Mouse (Mus musculus) left cerebral cortex, adult 2 months (tissue): ENCODE results near the gene Nrxn2. TPM values are rescaled to one million over a fixed set of nuclear protein-coding genes. Genes with fewer than 3 reads are reported as not detected.

Experiments
- DNase-seq, 2 experiments: peaks; one replicate each; pipeline ENCODE4 v3.0.0; 2021 to 2022; ENCODE audit warnings: low spot score in 2 of 2, mixed read lengths in 1 of 2; ENCODE audit errors: extremely low spot score in 1 of 2
- H3K27ac ChIP-seq: fragments of 200-600 bp; 2 replicates; pipeline ENCODE4 v1.8.1; 2022
- H3K4me3 ChIP-seq: fragments of 200-600 bp; 2 replicates; pipeline ENCODE4 v1.8.1; 2022
- CTCF ChIP-seq: fragments of 200-600 bp; IDR thresholded peaks from 2 replicates; pipeline ENCODE4 v1.8.1; 2022; ENCODE audit warnings: antibody characterized with exemption, mild to moderate bottlenecking, moderate library complexity
- intact Hi-C: fragments of 180-260 bp; cut with DNase I; formaldehyde crosslinking; loops from one replicate; pipeline ENCODE4 v1.15.1; 2025
- total RNA-seq, 2 experiments: library from RNA; stranded (reverse); gene quantifications; 2 replicates each; pipeline ENCODE4 v1.2.3; 2021

The Nrxn2 gene
- total RNA-seq, 2 experiments from 2014 or later: 618 to 620 TPM

DNA sequence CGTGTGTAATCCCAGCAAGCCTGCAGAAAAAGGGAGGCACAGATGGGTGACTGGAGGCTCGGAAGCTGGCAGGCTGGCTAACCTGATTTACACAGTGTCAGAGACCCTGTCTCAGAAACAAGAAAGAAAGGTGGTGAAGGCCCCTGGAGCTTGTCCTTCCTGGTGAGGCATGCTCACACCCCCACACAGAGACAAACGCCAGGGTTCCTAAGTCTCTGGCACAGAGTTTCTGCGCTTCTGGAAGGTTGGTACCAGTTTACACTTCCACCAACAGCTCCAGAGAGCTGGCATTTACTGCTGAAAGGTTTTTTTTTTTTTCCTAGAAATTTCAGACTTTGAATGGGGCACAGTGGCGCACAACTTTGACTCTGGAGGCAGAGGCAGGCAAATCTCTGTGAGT, 22.3 kb upstream of the Nrxn2 start:
- Histone ChIP-seq H3K27ac (no peak overlapping the region), H3K4me3 (no peak overlapping the region)
- DNase-seq: peak in 1 of 2 experiments; percentile 11
- no peak for TF ChIP-seq CTCF
- intact Hi-C loops: no loop called here

DNA sequence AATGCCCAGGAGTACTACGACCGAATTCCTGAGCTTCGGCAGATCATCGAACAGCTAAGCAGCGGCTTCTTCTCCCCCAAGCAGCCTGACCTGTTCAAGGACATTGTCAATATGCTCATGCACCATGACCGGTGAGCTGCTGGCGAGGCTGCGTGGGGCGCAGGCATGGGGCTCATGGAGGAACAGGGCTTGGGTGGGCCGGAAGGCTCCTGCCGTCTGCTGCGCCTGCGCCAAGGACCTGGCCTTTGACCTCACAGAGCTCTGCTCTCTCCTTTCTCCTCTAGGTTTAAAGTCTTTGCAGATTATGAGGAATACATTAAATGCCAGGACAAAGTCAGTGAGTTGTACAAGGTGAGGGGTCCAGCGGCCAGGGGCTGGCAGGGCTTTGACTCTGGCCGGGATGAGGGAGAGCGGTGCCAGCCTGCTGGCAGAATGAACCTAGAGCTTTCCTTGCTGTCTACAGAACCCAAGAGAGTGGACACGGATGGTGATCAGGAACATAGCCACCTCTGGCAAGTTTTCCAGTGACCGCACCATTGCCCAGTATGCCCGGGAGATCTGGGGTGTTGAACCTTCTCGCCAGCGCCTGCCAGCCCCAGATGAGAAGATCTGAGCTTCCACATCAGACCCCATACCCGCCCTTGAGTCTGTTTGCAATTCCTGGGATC, 20.8 kb upstream of the Nrxn2 start:
- intact Hi-C loops: no loop called here
- peak in 1 of 2 experiments; percentile 10 for DNase-seq
- Histone ChIP-seq H3K4me3 (no peak overlapping the region), H3K27ac (no peak overlapping the region; the same call in 1 of the 2 replicates)
- TF ChIP-seq CTCF: no peak

DNA sequence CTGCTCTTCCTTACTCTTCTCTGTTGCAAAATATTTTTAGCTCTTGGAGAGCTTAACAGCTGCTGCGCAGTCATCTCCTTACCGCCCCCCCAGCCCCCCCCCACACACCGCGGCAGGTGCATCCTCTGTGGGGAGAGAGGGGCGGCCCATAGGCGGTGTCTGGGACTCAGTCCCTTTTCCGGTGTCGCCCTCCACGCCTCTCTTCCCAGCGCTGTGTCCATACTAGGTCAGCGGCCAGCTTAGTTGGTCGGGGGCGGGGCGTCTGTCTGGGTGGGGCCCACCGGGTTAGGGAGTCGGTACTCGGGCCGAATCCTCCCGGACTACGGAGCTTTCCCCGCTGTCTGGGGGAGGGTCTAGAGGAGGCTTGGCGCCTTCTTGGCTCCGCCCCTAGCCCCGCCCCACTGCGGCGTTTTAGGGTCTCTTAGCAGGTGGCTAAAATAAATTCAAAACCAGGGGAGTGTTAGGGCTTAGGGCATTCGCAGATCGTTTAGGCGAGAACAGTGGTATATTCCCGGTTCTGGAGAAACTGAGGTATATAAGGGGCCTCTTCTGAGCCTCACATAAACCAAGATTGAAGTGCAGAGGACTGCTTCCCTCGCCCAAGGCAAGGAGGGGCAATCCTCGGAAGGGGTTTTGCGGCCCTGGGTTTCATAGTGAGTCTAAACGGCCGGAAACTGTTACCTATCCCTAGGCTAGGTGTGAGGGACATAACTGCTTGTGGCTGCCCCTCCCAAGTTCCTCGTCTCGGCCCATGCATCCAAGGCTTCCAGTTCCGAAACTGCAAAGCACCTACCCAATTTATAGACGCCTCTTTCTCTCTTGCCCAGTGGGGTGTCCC, 19.9 kb upstream of the Nrxn2 start:
- peak overlapping the region; percentile 77 for H3K27ac ChIP-seq
- TF ChIP-seq CTCF: no peak
- peak overlapping the region; percentile 53 for H3K4me3 ChIP-seq
- peak; percentile 26 to 39 for DNase-seq
- intact Hi-C loops: no loop called here

DNA sequence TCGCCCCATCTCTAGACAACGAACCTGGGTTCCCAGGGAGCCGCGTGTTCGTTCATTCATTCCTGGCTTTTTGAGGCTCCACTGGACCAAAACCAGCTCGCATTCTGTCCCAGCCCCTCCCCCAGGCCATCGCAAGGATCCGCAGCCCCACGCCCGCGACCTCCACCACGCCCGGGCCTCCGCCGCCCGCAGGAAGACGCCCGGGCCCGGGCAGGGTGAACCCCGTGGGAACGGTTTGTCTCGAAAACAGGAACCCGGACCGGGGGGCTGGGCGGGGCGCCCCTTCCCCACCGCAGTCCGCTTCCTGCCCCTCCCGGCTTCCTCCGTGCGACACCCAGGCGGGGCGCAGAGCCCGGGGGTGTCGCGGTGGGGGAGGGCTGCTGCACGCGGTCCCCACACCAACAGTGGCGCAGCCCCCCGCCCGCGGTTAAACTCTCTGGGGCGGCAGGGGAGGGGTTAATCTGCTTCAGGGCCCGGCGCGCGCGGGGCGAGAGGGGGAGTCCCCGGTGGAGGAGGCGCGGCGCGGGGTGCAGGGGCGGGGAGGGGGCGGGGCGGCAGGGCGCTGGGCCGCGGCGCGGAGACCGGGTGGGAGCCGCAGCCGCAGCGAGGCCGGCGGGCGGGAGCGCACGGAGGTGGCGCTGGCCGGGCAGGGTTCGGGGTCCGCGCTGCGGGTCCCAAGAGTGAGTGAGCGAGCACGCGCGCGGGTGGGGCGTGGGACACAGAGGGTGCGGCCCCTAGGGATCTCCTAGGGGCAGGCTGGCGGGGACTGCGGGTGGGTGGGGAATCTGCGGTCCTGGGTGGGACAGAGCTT, 19.0 kb upstream of the Nrxn2 start, which contains the start of gene Rasgrp2:
TSS of gene Rasgrp2 (plus strand) at position 56 of the 811 bp plus-strand sequence.
- intact Hi-C loops: no loop called here

GRCm38 (mm10) chr19:6400096-6401086, 18.1 kb upstream of the Nrxn2 start:
- Histone ChIP-seq H3K4me3 (peak overlapping the region; percentile 53), H3K27ac (peak overlapping the region; percentile 49)
- TF ChIP-seq CTCF: no peak; the same call in none of the 2 replicates
- intact Hi-C loops: no loop called here
- peak in 1 of 2 experiments; percentile 14 for DNase-seq

More for the DNA sequence above, 19.0 kb upstream of the Nrxn2 start, which contains the start of gene Rasgrp2:
- TF ChIP-seq CTCF: no peak
- H3K27ac ChIP-seq: peak within 1 kb of the TSS; percentile 77
- peak; percentile 24 to 53 for DNase-seq
- H3K4me3 ChIP-seq: peak within 1 kb of the TSS; percentile 53

DNA sequence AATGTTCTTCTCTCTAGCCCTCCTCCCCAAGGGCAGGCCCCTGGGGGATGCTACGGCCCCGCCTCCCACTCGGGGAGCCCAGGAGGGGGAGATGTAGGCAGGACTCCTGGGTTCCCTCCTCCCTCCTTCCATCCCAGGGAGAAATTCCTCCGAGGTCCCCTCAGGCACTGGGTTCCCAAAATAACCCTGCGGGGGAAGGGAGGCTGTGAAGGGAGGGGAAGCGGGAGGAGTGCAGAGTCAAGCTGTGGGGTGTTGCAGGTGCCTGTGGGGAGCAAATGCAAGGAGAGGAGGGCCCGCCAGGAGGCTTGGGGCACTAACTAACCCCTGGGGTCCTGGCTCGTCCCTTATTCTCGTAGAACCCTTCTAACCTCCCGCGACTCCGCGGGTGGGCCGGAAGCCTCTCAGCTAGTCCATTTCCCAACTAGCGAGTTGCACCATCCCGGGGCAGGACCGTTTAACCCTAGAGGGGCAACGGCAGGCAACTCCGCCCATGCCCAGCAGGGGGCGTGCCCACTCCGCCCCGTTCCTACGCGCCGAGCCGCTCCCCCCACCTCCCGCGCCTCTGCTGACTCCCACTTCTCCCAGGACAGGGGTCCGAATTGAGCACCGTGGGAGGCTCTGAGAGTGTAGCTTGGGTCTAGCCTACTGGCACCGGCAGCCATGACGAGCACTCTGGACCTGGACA, 17.3 kb upstream of the Nrxn2 start:
- H3K4me3 ChIP-seq: peak overlapping the region; percentile 53
- H3K27ac ChIP-seq: no peak overlapping the region
- TF ChIP-seq CTCF: peak; percentile 81
- peak; percentile 63 to 67 for DNase-seq
- intact Hi-C loops: no loop called here

DNA sequence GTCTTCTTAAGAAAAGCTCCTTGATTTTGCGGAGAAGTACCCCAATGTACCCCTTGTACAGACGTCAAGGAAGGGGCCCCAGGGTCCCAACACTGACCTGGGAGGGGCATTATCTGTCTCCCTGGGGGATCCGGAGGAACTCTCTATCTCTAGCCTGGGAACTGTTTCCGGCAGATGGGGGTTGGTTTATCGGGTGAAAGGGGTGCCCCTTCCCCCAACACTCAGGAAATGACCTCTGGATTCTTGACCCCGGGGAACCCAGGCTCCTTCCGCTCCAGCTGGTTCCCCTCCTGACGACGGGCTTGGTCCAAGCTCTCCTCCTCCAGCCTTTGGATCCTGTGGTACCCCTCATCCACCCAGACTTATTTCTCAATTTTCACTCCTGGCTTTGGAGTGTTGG, 16.6 kb upstream of the Nrxn2 start:
- DNase-seq: peak in 1 of 2 experiments; percentile 10
- TF ChIP-seq CTCF: no peak
- no peak overlapping the region for H3K27ac ChIP-seq
- intact Hi-C loops: no loop called here
- peak overlapping the region; percentile 53 for H3K4me3 ChIP-seq

- intact Hi-C loops: no loop called here
- TF ChIP-seq CTCF: no peak
- Histone ChIP-seq H3K27ac (no peak overlapping the region), H3K4me3 (no peak overlapping the region)
- DNase-seq: no peak
These were observed 14.7 kb upstream of the Nrxn2 start for GRCm38 (mm10) chr19:6403869-6404268.

DNA sequence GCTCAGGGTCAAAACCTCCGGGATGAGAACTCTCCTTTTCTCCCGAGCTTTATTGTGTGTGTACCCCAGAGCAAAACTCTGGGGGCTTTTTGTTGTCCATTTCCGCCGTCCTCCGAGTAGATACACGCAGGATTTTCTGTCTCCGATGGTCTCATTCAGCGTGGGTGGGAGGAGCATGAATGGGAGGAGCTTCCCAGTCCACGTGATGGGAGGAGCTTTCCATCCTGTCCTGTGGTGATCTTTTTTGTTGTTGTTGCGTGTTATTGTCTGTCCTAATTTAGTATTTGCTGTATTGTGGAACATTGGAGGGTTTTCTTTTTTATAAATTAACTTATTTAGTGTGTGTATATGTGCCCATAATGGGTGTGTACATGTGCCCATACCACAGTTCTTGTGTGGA, 13.1 kb upstream of the Nrxn2 start:
- intact Hi-C loops: no loop called here
- DNase-seq: no peak
- Histone ChIP-seq H3K27ac (no peak overlapping the region), H3K4me3 (no peak overlapping the region)
- TF ChIP-seq CTCF: no peak

DNA sequence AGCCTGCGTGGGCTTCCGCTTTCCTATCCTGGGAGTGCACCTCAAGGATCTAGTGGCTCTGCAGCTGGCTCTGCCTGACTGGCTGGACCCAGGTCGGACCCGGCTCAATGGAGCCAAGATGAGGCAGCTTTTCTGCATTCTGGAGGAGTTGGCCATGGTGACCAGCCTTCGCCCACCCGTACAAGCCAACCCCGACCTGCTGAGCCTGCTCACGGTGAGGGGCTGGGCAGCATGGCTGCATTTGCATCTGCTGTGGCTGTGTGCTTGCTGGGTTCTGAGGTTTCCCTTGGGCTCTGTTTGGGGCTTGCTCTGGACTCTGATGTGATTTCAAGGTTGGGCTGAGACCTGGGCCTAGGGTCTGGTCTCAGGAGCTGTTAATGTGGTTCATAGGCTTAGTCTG, 11.4 kb upstream of the Nrxn2 start:
- intact Hi-C loops: no loop called here
- DNase-seq: no peak
- Histone ChIP-seq H3K4me3 (no peak overlapping the region), H3K27ac (no peak overlapping the region)
- TF ChIP-seq CTCF: no peak
